ENCODE assay signal across 8 mouse cellular contexts in the genomic region with DNA sequence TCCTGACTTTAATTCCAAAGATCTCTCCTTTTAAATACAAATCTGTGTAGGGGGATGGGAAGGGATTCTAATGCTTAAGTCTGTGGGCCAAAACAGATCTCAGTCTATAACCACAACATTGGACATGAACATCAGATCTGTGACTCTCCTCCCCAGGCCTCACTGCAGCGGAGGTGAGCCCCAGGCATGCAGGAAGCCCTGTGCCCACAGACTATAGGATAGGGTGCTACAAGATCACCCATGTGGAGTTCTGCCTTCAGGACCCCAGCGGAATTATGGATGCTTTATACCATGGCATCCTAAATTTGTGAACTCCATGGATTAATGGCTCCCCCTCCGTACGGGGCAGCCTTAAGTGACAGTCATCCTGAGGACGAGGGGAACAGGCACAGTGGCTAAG. TPM values are rescaled to one million over a fixed set of nuclear protein-coding genes. Genes with fewer than 3 reads are reported as not detected.
DNase-seq lines count a peak whose midpoint lies in the region; ATAC-seq lines count a peak whose summit lies in the region.

No protein-coding gene starts in this region.

- peaks cover 40 to 51% of the 10 kb centered on the region in 2 experiments for H3K4me1 ChIP-seq in heart, embryonic 14.5 days (ENCODE audit: control insufficient read depth in 2 of 2, insufficient read depth in 2 of 2, low read length in 2 of 2)
- H3K4me1 ChIP-seq in embryonic facial prominence, embryonic 11.5 days (ENCODE audit: control insufficient read depth, insufficient read depth, low read length): peaks cover 10% of the 10 kb centered on the region
- H3K4me1 ChIP-seq in hindbrain, embryonic 15.5 days (replicated peaks): peaks cover 46% of the 10 kb centered on the region
- H3K4me1 ChIP-seq in midbrain, embryonic 14.5 days (ENCODE audit: control insufficient read depth, insufficient read depth, low read length): peaks cover 38% of the 10 kb centered on the region

- H3K9ac ChIP-seq in heart, embryonic 14.5 days (ENCODE audit: low read length): peak overlapping the region; percentile 100
- no peak overlapping the region; the same call in 1 of the 2 replicates for H3K9ac ChIP-seq in embryonic facial prominence, embryonic 11.5 days (replicated peaks; ENCODE audit: low read length)
- no peak overlapping the region for H3K9ac ChIP-seq in hindbrain, embryonic 15.5 days
- peak overlapping the region; percentile 18; the same call in 1 of the 2 replicates for H3K9ac ChIP-seq in midbrain, embryonic 14.5 days (replicated peaks; ENCODE audit: low read length)

- 66% methylated on average over 5 of the region's 5 CpGs for WGBS in heart, embryonic 14.5 days
- 80% methylated on average over 5 of the region's 5 CpGs for WGBS in embryonic facial prominence, embryonic 11.5 days
- 74% methylated on average over 5 of the region's 5 CpGs for WGBS in hindbrain, embryonic 15.5 days
- 75% methylated on average over 5 of the region's 5 CpGs for WGBS in midbrain, embryonic 14.5 days

- peak overlapping the region in 1 of 2 experiments; percentile 100; a peak in 2 of 4 replicates for H3K4me3 ChIP-seq in heart, embryonic 14.5 days (ENCODE audit: control insufficient read depth in 1 of 2, insufficient read depth in 1 of 2, low read depth in 1 of 2, low read length in 2 of 2)
- no peak overlapping the region for H3K4me3 ChIP-seq in embryonic facial prominence, embryonic 11.5 days (ENCODE audit: low read depth, low read length)
- H3K4me3 ChIP-seq in hindbrain, embryonic 15.5 days: no peak overlapping the region
- H3K4me3 ChIP-seq in midbrain, embryonic 14.5 days (replicated peaks; ENCODE audit: low read depth, low read length): no peak overlapping the region

- peak overlapping the region; percentile 99 to 100 for H3K27ac ChIP-seq in heart, embryonic 14.5 days (replicated peaks in 1 of 2; ENCODE audit: control insufficient read depth in 1 of 2, insufficient read depth in 1 of 2, low read depth in 2 of 2, low read length in 2 of 2)
- peak overlapping the region; percentile 98 for H3K27ac ChIP-seq in embryonic facial prominence, embryonic 11.5 days (replicated peaks; ENCODE audit: low read depth, low read length)
- peak overlapping the region; percentile 97 for H3K27ac ChIP-seq in hindbrain, embryonic 15.5 days (replicated peaks)
- H3K27ac ChIP-seq in midbrain, embryonic 14.5 days (replicated peaks; ENCODE audit: low read depth, low read length): peak overlapping the region; percentile 99

- ATAC-seq in heart, embryonic 14.5 days (ENCODE audit: insufficient number of reproducible peaks, insufficient read depth, low FRiP score, low read depth): no peak
- no peak for ATAC-seq in embryonic facial prominence, embryonic 11.5 days (replicated peaks; ENCODE audit: insufficient number of reproducible peaks, low FRiP score, low TSS enrichment, low read depth)
- no peak for ATAC-seq in hindbrain, embryonic 15.5 days (ENCODE audit: low FRiP score, low read depth)
- ATAC-seq in midbrain, embryonic 14.5 days (ENCODE audit: low FRiP score, low TSS enrichment): no peak

- H3K4me2 ChIP-seq in heart, embryonic 14.5 days (ENCODE audit: low read length): peak overlapping the region; percentile 89
- H3K4me2 ChIP-seq in embryonic facial prominence, embryonic 11.5 days (ENCODE audit: low read depth, low read length): no peak overlapping the region
- peak overlapping the region; percentile 94; the same call in 1 of the 2 replicates for H3K4me2 ChIP-seq in hindbrain, embryonic 15.5 days
- peak overlapping the region; percentile 100 for H3K4me2 ChIP-seq in midbrain, embryonic 14.5 days (ENCODE audit: low read length)

- no peaks in the 10 kb centered on the region for H3K27me3 ChIP-seq in heart, embryonic 14.5 days (ENCODE audit: control insufficient read depth, insufficient read depth, low read length)
- no peaks in the 10 kb centered on the region for H3K27me3 ChIP-seq in embryonic facial prominence, embryonic 11.5 days (ENCODE audit: control insufficient read depth, insufficient read depth, low read length)
- no peaks in the 10 kb centered on the region for H3K27me3 ChIP-seq in hindbrain, embryonic 15.5 days
- H3K27me3 ChIP-seq in midbrain, embryonic 14.5 days (ENCODE audit: control insufficient read depth, insufficient read depth, low read length): no peaks in the 10 kb centered on the region

- intact Hi-C loops in heart, postnatal 10 days (cut with DNase I): loop anchor here (5.0 kb wide), 1 partner anchor 326 kb away; no protein-coding TSS in a partner anchor
- intact Hi-C loops in left cerebral cortex, postnatal 25 days (cut with DNase I): no loop called here

- DNase-seq in heart, postnatal 10 days: no peak
- DNase-seq in embryonic facial prominence, embryonic 11.5 days (ENCODE audit: low spot score): no peak
- no peak for DNase-seq in midbrain, embryonic 14.5 days
- no peak for DNase-seq in frontal cortex, postnatal 14 days (ENCODE audit: low spot score in 2 of 2)
- no peak for DNase-seq in left cerebral cortex, postnatal 25 days (ENCODE audit: low spot score in 2 of 2)
- no peak for DNase-seq in embryo, embryonic 11 days

- peaks cover 9% of the 10 kb centered on the region for H3K36me3 ChIP-seq in heart, embryonic 14.5 days (ENCODE audit: control insufficient read depth, insufficient read depth, low read length)
- no peaks in the 10 kb centered on the region for H3K36me3 ChIP-seq in embryonic facial prominence, embryonic 11.5 days (replicated peaks; ENCODE audit: control insufficient read depth, insufficient read depth, low read depth, low read length)
- H3K36me3 ChIP-seq in hindbrain, embryonic 15.5 days: no peaks in the 10 kb centered on the region
- H3K36me3 ChIP-seq in midbrain, embryonic 14.5 days (ENCODE audit: control insufficient read depth, insufficient read depth, low read length): no peaks in the 10 kb centered on the region

- H3K9me3 ChIP-seq in heart, embryonic 14.5 days (ENCODE audit: control insufficient read depth, low read length): no peaks in the 10 kb centered on the region
- no peaks in the 10 kb centered on the region for H3K9me3 ChIP-seq in embryonic facial prominence, embryonic 11.5 days (replicated peaks; ENCODE audit: control insufficient read depth, low read length)
- H3K9me3 ChIP-seq in hindbrain, embryonic 15.5 days: no peaks in the 10 kb centered on the region
- H3K9me3 ChIP-seq in midbrain, embryonic 14.5 days (ENCODE audit: control insufficient read depth, low read length): no peaks in the 10 kb centered on the region

RNA-seq across cellular contexts. Expression of a gene that starts 2.9 kb away (rescaled TPM):
- polyA plus RNA-seq in heart, embryonic 14.5 days (2014; fragmentation: Nextera tagmentation; extraction: Ambion mirVana): 8.1 and 9.1 TPM in 2 replicates
- total RNA-seq in heart, postnatal 10 days (2021): 100 to 1,000 TPM; 101 to 154 TPM
- polyA plus RNA-seq in embryonic facial prominence, embryonic 11.5 days (2014; fragmentation: Nextera tagmentation; extraction: Ambion mirVana): 6.5 and 6.9 TPM in 2 replicates
- polyA plus RNA-seq in hindbrain, embryonic 15.5 days (2015; fragmentation: Nextera tagmentation; extraction: Ambion mirVana): 9.1 and 9.2 TPM in 2 replicates
- 7.8 and 9.8 TPM in 2 replicates for polyA plus RNA-seq in midbrain, embryonic 14.5 days (2014; fragmentation: Nextera tagmentation; extraction: Ambion mirVana)
- 10 to 100 TPM; 55.5 to 62.7 TPM for total RNA-seq in left cerebral cortex, postnatal 25 days (2021)

Comparison
In these comparisons a context has a peak if more than half of its experiments do, and no peak if none do; other contexts are left out.
1. H3K9ac ChIP-seq: peak in heart, embryonic 14.5 days (single experiment) and midbrain, embryonic 14.5 days (single experiment); none in embryonic facial prominence, embryonic 11.5 days (single experiment) and hindbrain, embryonic 15.5 days (single experiment).
2. Peak in every context shown above with its lines, with median percentiles within 50 percentile points of each other: H3K27ac ChIP-seq.